Mouse (Mus musculus): ENCODE data around the gene Jund. TPM values are rescaled to one million over a fixed set of nuclear protein-coding genes. Genes with fewer than 3 reads are reported as not detected.

The Jund gene
- 248 and 267 TPM in 2 replicates for polyA plus RNA-seq (2016; fragmentation: Nextera tagmentation; extraction: Ambion mirVana)

DNA sequence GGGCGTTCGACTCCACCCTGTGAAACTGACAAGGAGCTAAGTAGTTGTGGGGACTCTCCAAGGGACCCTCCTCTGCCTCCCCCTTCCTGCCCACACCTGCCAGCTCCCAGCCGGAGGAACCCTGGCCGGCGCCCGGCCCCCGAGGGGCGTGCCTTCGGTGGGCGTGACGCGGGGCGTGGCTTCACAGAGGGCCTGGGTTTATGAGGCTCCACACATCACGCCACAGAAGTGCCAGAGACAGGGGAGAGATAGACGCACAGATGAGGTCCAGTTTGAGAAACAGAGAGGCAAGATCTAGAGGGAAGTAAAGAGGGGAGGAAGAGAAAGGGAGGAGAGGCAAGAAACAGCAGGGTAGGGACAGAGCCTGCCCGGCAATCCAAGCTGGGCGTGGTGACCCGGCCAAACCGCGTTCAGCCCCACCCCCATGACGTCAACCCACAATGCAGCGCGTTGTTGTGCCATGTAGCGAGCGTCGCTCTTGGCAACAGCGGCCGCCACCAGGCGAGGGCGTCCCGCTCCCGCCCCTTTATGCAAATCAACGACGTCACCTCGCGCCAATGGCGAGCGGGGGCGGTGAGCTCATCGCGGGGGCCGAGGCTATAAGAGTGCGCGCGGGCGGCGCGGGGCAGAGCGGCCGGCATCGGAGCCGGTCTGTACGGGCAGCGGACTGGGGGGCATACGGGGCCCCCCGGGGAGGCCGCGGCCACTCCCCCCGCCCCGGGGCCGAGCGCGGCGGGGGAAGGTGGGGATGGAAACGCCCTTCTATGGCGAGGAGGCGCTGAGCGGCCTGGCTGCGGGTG lies at the start of gene Jund:
TSS of gene Jund (plus strand) at position 640 of the 800 bp plus-strand sequence.
- Histone ChIP-seq H3K4me2 (replicated peaks) (peak within 1 kb of the TSS; percentile 86), H3K9me3 (no peaks in the 10 kb centered on the region), H3K9ac (peak within 1 kb of the TSS; percentile 100), H3K27ac (peak within 1 kb of the TSS; percentile 98), H3K36me3 (peaks cover 13% of the 10 kb centered on the region), H3K27me3 (replicated peaks) (no peaks in the 10 kb centered on the region), H3K4me1 (peaks cover 54% of the 10 kb centered on the region), H3K4me3 (peak within 1 kb of the TSS; percentile 99)
- peak; percentile 87 for ATAC-seq (ENCODE audit: low FRiP score, low read depth)
- under 1% methylated on average over 67 of the region's 69 CpGs for WGBS

DNA sequence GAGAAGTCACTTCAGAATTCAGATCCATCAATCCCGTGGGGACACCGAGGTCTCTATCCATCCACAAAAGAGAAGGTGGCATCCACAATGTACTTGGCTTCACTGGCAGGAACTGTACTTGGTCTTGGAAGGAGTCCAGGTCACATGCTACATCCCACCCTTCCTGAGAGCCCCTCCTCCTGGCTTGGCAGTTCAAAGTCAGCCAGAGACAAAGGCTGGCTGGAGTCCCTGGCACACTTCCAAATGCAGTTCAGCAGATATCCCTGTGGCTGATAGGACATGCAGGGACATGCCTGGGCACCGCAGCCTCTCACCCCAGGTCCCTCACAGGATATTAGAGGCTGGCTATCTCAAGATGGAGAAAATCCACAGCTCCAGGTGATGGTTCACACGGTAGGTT lies 49.4 kb upstream of the Jund start:
- peak; percentile 75 for ATAC-seq (ENCODE audit: low FRiP score, low read depth)
- Histone ChIP-seq H3K4me2 (replicated peaks) (0 out of 2 replicates have a peak overlapping the region, but pooled peaks have one; percentile 22), H3K4me3 (no peak overlapping the region), H3K9ac (no peak overlapping the region), H3K9me3 (no peaks in the 10 kb centered on the region), H3K36me3 (peaks cover 37% of the 10 kb centered on the region), H3K27me3 (replicated peaks) (no peaks in the 10 kb centered on the region), H3K27ac (peak overlapping the region; percentile 39), H3K4me1 (peaks cover 79% of the 10 kb centered on the region)
- 51% methylated on average over 4 of the region's 4 CpGs for WGBS

DNA sequence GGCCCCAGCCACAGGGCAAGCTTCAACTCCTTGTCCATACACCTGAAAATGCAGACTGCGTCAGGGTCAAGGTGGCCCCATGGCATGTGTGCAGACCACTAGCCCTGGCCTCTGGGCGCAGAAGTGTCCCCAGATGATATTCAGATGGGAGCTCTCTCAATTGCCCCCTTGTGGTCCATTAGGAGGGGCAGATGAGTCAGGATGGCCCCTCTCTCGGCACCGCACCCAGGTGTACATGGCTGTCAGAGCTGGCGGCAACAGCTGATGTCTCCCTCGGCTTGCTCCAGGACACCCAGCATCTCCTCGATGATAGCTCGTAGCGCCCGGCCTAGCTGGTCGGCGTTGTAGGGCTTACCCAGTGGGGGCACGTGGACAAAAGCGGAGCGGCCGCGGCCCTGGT lies 48.4 kb upstream of the Jund start:
- H3K4me2 ChIP-seq (replicated peaks) = no peak overlapping the region
- peaks cover 45% of the 10 kb centered on the region for H3K36me3 ChIP-seq
- peak overlapping the region; percentile 17; the same call in 1 of the 2 replicates for H3K27ac ChIP-seq
- no peak for ATAC-seq (ENCODE audit: low FRiP score, low read depth)
- no peak overlapping the region for H3K9ac ChIP-seq
- no peaks in the 10 kb centered on the region for H3K9me3 ChIP-seq
- H3K4me3 ChIP-seq = no peak overlapping the region
- 92% methylated on average over 17 of the region's 17 CpGs for WGBS
- no peaks in the 10 kb centered on the region for H3K27me3 ChIP-seq (replicated peaks)
- peaks cover 86% of the 10 kb centered on the region for H3K4me1 ChIP-seq

DNA sequence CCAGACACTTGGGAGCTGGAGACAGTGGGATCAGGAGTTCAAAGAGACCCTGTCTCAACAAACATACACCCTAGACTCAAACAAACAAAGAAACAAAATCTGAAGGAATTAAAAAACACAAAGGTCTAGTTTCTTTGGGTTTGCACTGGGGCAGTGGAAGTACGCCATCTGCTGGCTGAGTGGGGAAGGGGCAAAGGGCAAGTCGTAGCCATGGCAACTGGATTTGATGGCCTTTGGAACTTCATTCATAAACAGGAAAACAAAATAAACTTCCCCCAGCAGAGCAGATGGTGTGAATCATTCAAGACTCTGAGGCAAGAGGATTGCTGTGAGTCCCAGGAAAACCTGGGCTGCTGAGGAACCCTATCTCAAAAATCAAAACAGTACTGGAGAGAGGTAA lies 45.5 kb upstream of the Jund start:
- no peak for ATAC-seq (ENCODE audit: low FRiP score, low read depth)
- H3K9me3 ChIP-seq = no peaks in the 10 kb centered on the region
- H3K36me3 ChIP-seq = peaks cover 50% of the 10 kb centered on the region
- no peak overlapping the region for H3K4me2 ChIP-seq (replicated peaks)
- H3K27me3 ChIP-seq (replicated peaks) = no peaks in the 10 kb centered on the region
- H3K9ac ChIP-seq = no peak overlapping the region
- H3K4me3 ChIP-seq = no peak overlapping the region
- WGBS = 49% methylated on average over 2 of the region's 2 CpGs
- H3K4me1 ChIP-seq = peaks cover 76% of the 10 kb centered on the region
- no peak overlapping the region for H3K27ac ChIP-seq

DNA sequence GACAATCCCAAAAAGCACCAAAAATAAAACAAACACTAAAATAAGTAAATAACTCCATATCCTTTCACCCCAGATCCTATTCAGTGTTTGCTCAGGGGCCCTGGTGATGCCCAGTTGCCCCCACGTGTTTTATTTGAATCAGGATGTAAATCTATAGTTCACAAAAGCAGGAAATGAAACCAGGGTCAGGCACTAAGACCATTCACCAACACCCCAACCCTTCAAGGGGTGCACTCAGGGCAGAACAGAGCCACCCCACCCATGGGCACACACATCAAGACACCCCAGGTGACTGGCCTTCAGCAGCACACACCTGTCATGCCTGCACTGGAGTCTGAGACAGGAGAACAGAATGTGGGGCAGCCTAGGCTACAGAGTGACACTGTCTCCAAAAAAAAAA lies 44.6 kb upstream of the Jund start:
- whole genome bisulfite sequencing = 65% methylated on average over 1 of the region's 1 CpGs
- H3K36me3 ChIP-seq = peaks cover 47% of the 10 kb centered on the region
- H3K4me2 ChIP-seq (replicated peaks) = no peak overlapping the region; the same call in 1 of the 2 replicates
- no peak overlapping the region for H3K9ac ChIP-seq
- no peak overlapping the region for H3K4me3 ChIP-seq
- H3K9me3 ChIP-seq = no peaks in the 10 kb centered on the region
- ATAC-seq (ENCODE audit: low FRiP score, low read depth) = no peak
- H3K27ac ChIP-seq = no peak overlapping the region
- peaks cover 75% of the 10 kb centered on the region for H3K4me1 ChIP-seq
- no peaks in the 10 kb centered on the region for H3K27me3 ChIP-seq (replicated peaks)

DNA sequence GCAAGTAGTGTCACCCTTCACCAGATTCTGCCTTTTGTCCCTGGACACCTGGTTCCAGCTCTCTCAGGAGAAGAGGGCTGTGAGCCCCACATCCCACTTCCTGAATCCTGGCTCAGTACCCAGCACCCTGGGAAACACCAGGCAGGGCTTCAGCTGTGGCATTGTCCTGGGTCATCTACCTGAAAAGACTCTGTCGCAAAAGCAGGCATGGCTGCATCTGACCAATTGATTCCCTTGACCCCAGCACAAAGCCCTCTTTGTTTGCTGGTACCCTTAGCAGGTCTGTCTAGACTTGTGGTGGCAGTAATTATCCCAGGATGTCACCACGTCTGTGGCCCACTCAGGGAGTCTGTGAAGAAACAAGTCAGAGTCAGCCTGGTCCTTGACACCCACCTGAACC lies 43.3 kb upstream of the Jund start:
- Histone ChIP-seq H3K4me3 (no peak overlapping the region), H3K27me3 (replicated peaks) (no peaks in the 10 kb centered on the region), H3K9me3 (no peaks in the 10 kb centered on the region), H3K4me2 (replicated peaks) (peak overlapping the region; percentile 81), H3K27ac (peak overlapping the region; percentile 92), H3K36me3 (peaks cover 40% of the 10 kb centered on the region), H3K9ac (peak overlapping the region; percentile 33), H3K4me1 (peaks cover 71% of the 10 kb centered on the region)
- peak; percentile 4; the same call in 1 of the 2 replicates for ATAC-seq (ENCODE audit: low FRiP score, low read depth)
- 9% methylated on average over 2 of the region's 2 CpGs for WGBS

DNA sequence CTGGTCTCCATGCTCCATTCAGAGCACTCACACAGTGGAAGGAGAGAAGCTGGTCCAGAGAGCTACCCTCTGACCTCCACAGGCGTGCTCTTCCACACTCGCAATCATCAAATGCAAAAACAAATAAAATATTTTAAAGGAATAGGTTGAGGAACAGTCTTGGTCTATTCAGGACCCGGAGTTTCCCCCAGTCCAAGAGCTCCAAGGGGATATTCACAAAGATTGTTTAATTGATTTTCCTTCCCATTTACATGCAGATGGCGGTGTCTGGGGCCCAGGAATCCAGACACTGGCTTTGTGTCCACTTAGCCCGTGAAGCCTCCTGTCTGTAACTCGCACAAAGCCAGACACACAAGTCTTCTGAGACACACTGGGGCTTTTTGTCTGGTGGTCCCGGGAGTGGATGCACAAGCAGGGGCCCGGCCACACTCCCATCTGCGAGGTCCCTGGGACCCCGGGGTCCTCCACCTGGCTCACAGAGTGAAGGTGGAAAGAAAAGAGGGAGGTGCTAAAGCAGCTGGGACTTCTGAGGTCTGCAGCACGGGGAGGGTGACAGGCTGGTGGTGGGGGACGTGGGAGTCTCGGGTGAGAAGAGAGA lies 42.5 kb upstream of the Jund start:
- peaks cover 31% of the 10 kb centered on the region for H3K36me3 ChIP-seq
- H3K27me3 ChIP-seq (replicated peaks) = no peaks in the 10 kb centered on the region
- WGBS = 19% methylated on average over 13 of the region's 13 CpGs
- H3K9me3 ChIP-seq = no peaks in the 10 kb centered on the region
- H3K9ac ChIP-seq = peak overlapping the region; percentile 33; the same call in 1 of the 2 replicates
- ATAC-seq (ENCODE audit: low FRiP score, low read depth) = peak; percentile 49
- peak overlapping the region; percentile 81 for H3K4me2 ChIP-seq (replicated peaks)
- peak overlapping the region; percentile 92 for H3K27ac ChIP-seq
- no peak overlapping the region for H3K4me3 ChIP-seq
- peaks cover 63% of the 10 kb centered on the region for H3K4me1 ChIP-seq

DNA sequence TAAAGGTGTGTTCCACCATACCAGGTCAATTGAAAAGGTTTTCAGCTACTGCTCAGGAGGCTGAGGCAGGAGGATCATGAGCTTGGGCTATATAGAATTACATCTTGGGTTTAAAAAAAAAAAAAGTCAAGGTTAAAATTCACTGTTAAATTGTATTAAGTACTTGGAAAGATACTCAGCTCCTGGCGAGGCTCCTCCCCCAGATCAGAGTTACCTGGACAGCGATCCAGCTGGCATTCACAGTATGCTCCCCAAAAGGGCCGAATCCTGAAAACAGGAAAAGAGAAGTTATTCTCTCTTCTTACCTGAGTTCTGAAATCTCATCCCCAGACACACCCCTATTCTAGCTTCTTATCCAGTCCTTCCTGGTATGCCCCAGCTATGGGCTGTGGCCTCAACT lies 41.5 kb upstream of the Jund start:
- peaks cover 22% of the 10 kb centered on the region for H3K36me3 ChIP-seq
- peak overlapping the region; percentile 93 for H3K9ac ChIP-seq
- peak overlapping the region; percentile 81 for H3K4me2 ChIP-seq (replicated peaks)
- peak overlapping the region; percentile 92 for H3K27ac ChIP-seq
- 84% methylated on average over 3 of the region's 3 CpGs for WGBS
- H3K9me3 ChIP-seq = no peaks in the 10 kb centered on the region
- no peak for ATAC-seq (ENCODE audit: low FRiP score, low read depth)
- H3K27me3 ChIP-seq (replicated peaks) = no peaks in the 10 kb centered on the region
- peaks cover 57% of the 10 kb centered on the region for H3K4me1 ChIP-seq
- H3K4me3 ChIP-seq = peak overlapping the region; percentile 77

DNA sequence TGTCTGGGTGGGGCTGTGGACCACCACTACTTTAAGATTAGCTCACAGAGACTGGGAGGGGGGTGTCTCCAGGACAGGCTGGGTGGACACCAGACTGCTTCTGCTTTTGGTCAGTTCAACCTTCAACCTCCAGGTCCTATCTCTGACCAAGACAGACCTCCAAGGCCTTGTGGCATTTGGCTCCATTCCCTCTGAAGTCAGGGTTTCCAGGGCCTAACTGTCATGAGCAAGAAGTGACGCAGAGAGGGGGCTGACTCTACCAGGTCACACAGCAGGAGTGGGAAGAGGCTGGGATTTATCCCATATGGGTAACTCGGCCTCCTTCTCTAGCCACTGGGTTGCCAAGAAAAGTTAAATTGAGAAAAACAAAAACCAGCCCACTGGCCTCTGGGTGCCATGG lies 41.0 kb upstream of the Jund start:
- 61% methylated on average over 2 of the region's 2 CpGs for WGBS
- H3K4me2 ChIP-seq (replicated peaks) = peak overlapping the region; percentile 81
- no peak for ATAC-seq (ENCODE audit: low FRiP score, low read depth)
- H3K4me3 ChIP-seq = peak overlapping the region; percentile 77
- H3K4me1 ChIP-seq = peaks cover 52% of the 10 kb centered on the region
- H3K36me3 ChIP-seq = peaks cover 17% of the 10 kb centered on the region
- H3K27ac ChIP-seq = peak overlapping the region; percentile 92
- H3K9me3 ChIP-seq = no peaks in the 10 kb centered on the region
- peak overlapping the region; percentile 93 for H3K9ac ChIP-seq
- no peaks in the 10 kb centered on the region for H3K27me3 ChIP-seq (replicated peaks)

DNA sequence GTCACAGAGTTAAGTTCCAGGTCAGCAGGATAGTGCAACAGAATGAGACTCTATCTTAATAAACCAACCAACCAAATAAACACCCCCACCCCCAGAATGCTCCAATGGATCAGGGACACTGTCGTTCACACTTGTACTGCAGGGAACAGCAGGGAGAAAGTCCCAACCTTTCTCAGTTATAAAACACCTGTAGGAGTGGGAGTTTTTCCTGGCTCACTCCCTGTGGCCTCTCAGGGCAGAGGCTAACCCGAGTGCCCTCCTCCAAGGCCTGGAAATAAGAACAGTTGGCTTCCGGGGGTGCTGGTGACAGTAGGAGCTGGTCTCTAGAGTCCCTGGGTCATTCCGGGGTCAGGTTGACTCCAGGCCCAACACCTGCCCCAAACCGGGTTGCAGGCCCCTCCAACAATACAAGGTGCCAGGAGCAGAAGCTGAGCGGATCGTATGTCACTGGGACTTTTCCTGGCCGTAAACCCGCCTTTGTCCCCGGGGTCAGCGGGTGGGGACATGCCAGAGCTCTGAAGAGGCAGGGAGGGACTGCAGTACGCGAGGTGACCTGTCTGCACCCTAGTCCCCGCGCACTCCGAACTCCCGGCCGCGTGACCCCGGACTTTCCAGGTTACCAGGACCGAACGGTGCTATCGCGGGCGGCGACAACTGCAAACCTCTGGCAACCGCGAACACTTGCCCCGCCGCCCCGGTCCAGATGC lies 39.7 kb upstream of the Jund start:
- Histone ChIP-seq H3K27me3 (replicated peaks) (no peaks in the 10 kb centered on the region), H3K27ac (peak overlapping the region; percentile 64; the same call in 1 of the 2 replicates), H3K4me1 (peaks cover 48% of the 10 kb centered on the region), H3K9ac (peak overlapping the region; percentile 93), H3K36me3 (peaks cover 14% of the 10 kb centered on the region), H3K4me2 (replicated peaks) (peak overlapping the region; percentile 81), H3K4me3 (peak overlapping the region; percentile 77), H3K9me3 (no peaks in the 10 kb centered on the region)
- 1% methylated on average over 31 of the region's 31 CpGs for WGBS
- ATAC-seq (ENCODE audit: low FRiP score, low read depth) = peak; percentile 21

DNA sequence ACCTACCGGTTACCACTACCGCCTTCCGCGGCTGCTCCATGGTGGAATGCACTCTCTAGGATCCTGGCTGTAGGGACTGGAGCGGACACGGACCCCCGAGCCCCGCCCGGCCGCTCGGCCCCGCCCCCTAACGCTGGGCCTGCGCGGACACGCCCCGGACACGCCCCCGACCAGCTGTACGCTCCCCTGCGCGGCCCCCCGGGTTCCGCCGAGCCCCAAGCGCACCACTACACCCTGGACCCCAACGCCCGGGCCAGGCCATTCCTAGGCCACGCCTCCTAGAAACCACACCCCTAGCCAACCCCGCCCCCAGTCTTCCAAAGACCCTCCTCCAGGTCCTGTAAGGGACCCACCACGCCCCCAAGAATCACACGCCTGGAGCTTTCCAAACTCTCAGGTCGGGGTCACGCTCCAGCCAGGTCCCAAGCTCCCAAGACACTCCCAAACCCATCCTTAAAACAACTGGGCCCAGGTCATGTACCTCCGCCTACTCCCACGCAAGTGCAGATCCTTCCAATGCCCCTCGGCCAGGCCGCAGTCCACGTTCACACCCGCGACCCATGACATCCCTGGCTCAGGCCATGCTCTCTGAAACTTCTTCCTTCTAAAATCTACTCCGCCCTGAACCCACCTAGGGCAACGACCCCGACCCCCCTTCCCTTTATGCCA lies 39.0 kb upstream of the Jund start:
- Histone ChIP-seq H3K9ac (peak overlapping the region; percentile 93), H3K27ac (peak overlapping the region; percentile 64; the same call in 1 of the 2 replicates), H3K4me2 (replicated peaks) (peak overlapping the region; percentile 81), H3K9me3 (no peaks in the 10 kb centered on the region), H3K4me1 (peaks cover 41% of the 10 kb centered on the region), H3K4me3 (peak overlapping the region; percentile 77), H3K27me3 (replicated peaks) (no peaks in the 10 kb centered on the region), H3K36me3 (peaks cover 9% of the 10 kb centered on the region)
- under 1% methylated on average over 44 of the region's 44 CpGs for WGBS
- ATAC-seq (ENCODE audit: low FRiP score, low read depth) = peak; percentile 79
